Mouse (Mus musculus) right cerebral cortex, adult 18-20 months (tissue): ENCODE measurements around the gene 9230104L09Rik.

Experiments used
- DNase-seq: peaks from one replicate; pipeline ENCODE4 v3.0.0; 2022; ENCODE audit warnings: mixed read lengths

9230104L09Rik gene

GRCm38 (mm10) chr2:148864966-148865365, at the start of gene 9230104L09Rik:
Gene 9230104L09Rik, minus strand, starts transcription at chr2:148865038.
- no peak for DNase-seq

- DNase-seq: peak; percentile 57
Measured at GRCm38 (mm10) chr2:148902286-148902685, 37.4 kb upstream of the 9230104L09Rik start.

GRCm38 (mm10) chr2:148900305-148900704, 35.5 kb upstream of the 9230104L09Rik start:
- no peak for DNase-seq

GRCm38 (mm10) chr2:148896219-148896618, 31.4 kb upstream of the 9230104L09Rik start:
- no peak for DNase-seq

- no peak for DNase-seq
Measured at GRCm38 (mm10) chr2:148893107-148893506, 28.3 kb upstream of the 9230104L09Rik start.

GRCm38 (mm10) chr2:148890021-148890851, 25.4 kb upstream of the 9230104L09Rik start:
- DNase-seq: peak; percentile 41

GRCm38 (mm10) chr2:148889331-148890010, 24.6 kb upstream of the 9230104L09Rik start:
- DNase-seq: no peak

- DNase-seq: no peak
Measured at GRCm38 (mm10) chr2:148888872-148889271, 24.0 kb upstream of the 9230104L09Rik start.

GRCm38 (mm10) chr2:148884738-148885137, 19.9 kb upstream of the 9230104L09Rik start:
- DNase-seq: no peak

GRCm38 (mm10) chr2:148879199-148879598, 14.4 kb upstream of the 9230104L09Rik start:
- no peak for DNase-seq

- DNase-seq: no peak
Measured at GRCm38 (mm10) chr2:148878641-148879130, 13.8 kb upstream of the 9230104L09Rik start.

GRCm38 (mm10) chr2:148877016-148877770, 12.4 kb upstream of the 9230104L09Rik start:
- DNase-seq: no peak

GRCm38 (mm10) chr2:148875335-148875811, 10.5 kb upstream of the 9230104L09Rik start, which contains the start of gene Cst3:
Gene Cst3, minus strand, starts transcription at chr2:148875692.
- DNase-seq: peak; percentile 92

- DNase-seq: no peak
Measured at GRCm38 (mm10) chr2:148874617-148875334, 9.9 kb upstream of the 9230104L09Rik start.

GRCm38 (mm10) chr2:148874224-148874616, 9.4 kb upstream of the 9230104L09Rik start:
- no peak for DNase-seq

GRCm38 (mm10) chr2:148872860-148873259, 8.0 kb upstream of the 9230104L09Rik start:
- no peak for DNase-seq

- DNase-seq: no peak
Measured at GRCm38 (mm10) chr2:148870526-148870925, 5.7 kb upstream of the 9230104L09Rik start.

GRCm38 (mm10) chr2:148868959-148869358, 4.1 kb upstream of the 9230104L09Rik start:
- DNase-seq: no peak

- no peak for DNase-seq
Measured at GRCm38 (mm10) chr2:148861693-148862092, 3.1 kb downstream of the 9230104L09Rik start.

GRCm38 (mm10) chr2:148860993-148861392, 3.8 kb downstream of the 9230104L09Rik start:
- DNase-seq: no peak

- no peak for DNase-seq
Measured at GRCm38 (mm10) chr2:148857506-148857905, 7.3 kb downstream of the 9230104L09Rik start.
